Mouse (Mus musculus) intestine, embryonic 14.5 days (tissue): Measurements from ENCODE around the gene Kif11. TPM values are rescaled to one million over a fixed set of nuclear protein-coding genes. Genes with fewer than 3 reads are reported as not detected.

Experiments
- ATAC-seq: fragments of 200-750 bp; cut with Nextera tagmentation; replicated peaks from 2 replicates; pipeline ENCODE4 v1.8.0; 2017; ENCODE audit warnings: low read depth, moderate number of reproducible peaks, moderate TSS enrichment, moderate library complexity; ENCODE audit not compliant: low FRiP score, low TSS enrichment
- DNase-seq: peaks from one replicate; pipeline ENCODE4 v3.0.0-alpha.2; 2018; ENCODE audit warnings: low spot score
- H3K27ac ChIP-seq: fragments of 300-500 bp; sonication (generic); 2 replicates; pipeline ENCODE4 v1.5.1; 2014; ENCODE audit warnings: low read depth, mild to moderate bottlenecking, control low read depth
- H3K27me3 ChIP-seq: fragments of 300-500 bp; sonication (generic); replicated peaks from 2 replicates; pipeline ENCODE4 v1.6.1; 2014; ENCODE audit warnings: low read length, control low read depth; ENCODE audit not compliant: control insufficient read depth, insufficient read depth
- H3K36me3 ChIP-seq: fragments of 300-500 bp; sonication (generic); 2 replicates; pipeline ENCODE4 v1.6.1; 2014; ENCODE audit warnings: low read length, control low read depth; ENCODE audit not compliant: control insufficient read depth, insufficient read depth
- H3K4me1 ChIP-seq: fragments of 300-500 bp; sonication (generic); replicated peaks from 2 replicates; pipeline ENCODE4 v1.6.1; 2014; ENCODE audit warnings: low read length, control low read depth, mixed read lengths; ENCODE audit not compliant: control insufficient read depth, insufficient read depth
- H3K4me2 ChIP-seq: fragments of 300-500 bp; sonication (generic); 2 replicates; pipeline ENCODE4 v1.6.1; 2014; ENCODE audit warnings: low read length
- H3K4me3 ChIP-seq: fragments of 300-500 bp; sonication (generic); 2 replicates; pipeline ENCODE4 v1.5.1; 2014; ENCODE audit warnings: low read depth, low read length, control low read depth, mixed read lengths
- H3K9ac ChIP-seq: fragments of 300-500 bp; sonication (generic); 2 replicates; pipeline ENCODE4 v1.6.1; 2014; ENCODE audit warnings: mild to moderate bottlenecking, low read length
- H3K9me3 ChIP-seq: fragments of 300-500 bp; sonication (generic); 2 replicates; pipeline ENCODE4 v1.6.1; 2016; ENCODE audit warnings: low read length, control low read depth; ENCODE audit not compliant: control insufficient read depth
- WGBS: fragments of 180-500 bp; shearing (Covaris S2); extraction: QIAGEN DNeasy Blood & Tissue Kit; methylation state at CpG from one replicate; pipeline ENCODE4 v1.1.7; 2014; 5-methylcytosine and 5-hydroxymethylcytosine counted together
- polyA plus RNA-seq: library from polyadenylated mRNA; unstranded; fragments of >200 nt; fragmentation: Nextera tagmentation; extraction: Ambion mirVana; gene quantifications from 2 replicates; pipeline ENCODE4 v1.2.1, GENCODE M21; 2014

The Kif11 gene
- polyA plus RNA-seq, 1 experiment from 2014 or later, result 60.3 TPM

DNA sequence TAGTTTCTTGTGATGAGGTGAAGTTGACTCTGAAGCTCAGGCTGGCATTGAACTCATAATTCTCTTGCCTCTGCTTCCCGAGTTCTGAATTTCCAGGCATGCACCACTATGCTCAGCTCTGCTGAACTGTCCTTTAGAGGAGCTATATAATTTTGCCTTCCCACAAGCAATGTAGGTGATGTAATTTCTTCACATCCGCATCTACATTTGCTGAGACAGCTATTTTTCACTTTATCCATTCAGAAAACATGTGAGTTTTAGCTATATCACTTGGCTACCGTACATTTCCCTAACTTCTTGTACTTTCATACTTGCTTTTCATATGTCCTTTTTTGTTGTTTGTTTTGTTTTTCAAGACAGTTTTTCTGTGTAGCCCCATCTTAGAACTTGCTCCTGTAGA lies 20.1 kb downstream of the Kif11 start:
- no peaks in the 10 kb centered on the region for H3K9me3 ChIP-seq
- WGBS, result 92% methylated on average over 3 of the region's 3 CpGs
- DNase-seq, result no peak
- ATAC-seq, result no peak
- no peak overlapping the region for H3K9ac ChIP-seq
- no peaks in the 10 kb centered on the region for H3K4me1 ChIP-seq
- peaks cover 90% of the 10 kb centered on the region for H3K36me3 ChIP-seq
- no peaks in the 10 kb centered on the region for H3K27me3 ChIP-seq
- H3K27ac ChIP-seq, result no peak overlapping the region
- no peak overlapping the region for H3K4me3 ChIP-seq
- no peak overlapping the region for H3K4me2 ChIP-seq

DNA sequence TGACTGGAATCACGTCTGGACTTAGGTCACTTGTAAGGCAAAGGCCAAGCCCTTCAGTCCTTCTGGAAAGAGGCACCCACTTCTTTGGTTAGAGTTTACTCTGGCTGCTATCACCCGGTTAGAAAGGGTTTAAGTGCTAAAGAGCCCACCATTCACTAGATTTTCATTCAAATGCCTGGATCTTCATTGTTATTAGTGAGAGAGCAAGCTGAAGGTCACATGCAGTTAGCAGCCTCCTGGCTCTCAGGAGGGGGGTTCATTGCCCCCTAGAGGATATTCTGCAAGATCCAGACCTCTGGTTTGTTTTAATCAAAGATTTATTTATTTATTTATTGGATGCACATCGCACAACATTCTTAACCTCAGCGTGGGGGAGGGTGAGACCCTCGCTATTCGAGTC lies 24.7 kb downstream of the Kif11 start:
- H3K4me3 ChIP-seq, result no peak overlapping the region
- ATAC-seq (no peak), DNase-seq (no peak)
- H3K27ac ChIP-seq, result no peak overlapping the region
- H3K4me2 ChIP-seq, result no peak overlapping the region
- no peaks in the 10 kb centered on the region for H3K4me1 ChIP-seq
- WGBS, result 79% methylated on average over 6 of the region's 6 CpGs
- no peaks in the 10 kb centered on the region for H3K27me3 ChIP-seq
- peaks cover 89% of the 10 kb centered on the region for H3K36me3 ChIP-seq
- H3K9ac ChIP-seq, result no peak overlapping the region
- H3K9me3 ChIP-seq, result no peaks in the 10 kb centered on the region

DNA sequence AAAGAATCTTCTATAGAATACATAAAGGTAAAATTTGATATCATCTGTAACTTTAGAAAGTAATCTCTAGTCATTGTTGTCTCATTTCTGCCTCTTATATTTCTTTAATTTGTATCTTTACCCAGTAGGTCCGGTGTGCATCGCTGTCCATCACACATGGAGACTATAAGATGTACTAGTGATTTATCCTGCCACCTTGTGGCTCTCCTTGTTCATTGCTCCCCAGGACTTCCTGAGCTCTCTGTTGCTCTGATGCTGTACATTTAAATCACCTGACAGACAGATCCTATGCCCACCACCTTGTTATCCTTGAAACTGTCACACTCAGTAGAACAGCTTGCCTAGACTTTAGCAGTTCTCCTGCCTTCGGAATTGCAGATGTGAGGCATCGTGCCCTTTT lies 42.1 kb downstream of the Kif11 start:
- Histone ChIP-seq H3K9ac (no peak overlapping the region), H3K36me3 (peaks cover 80% of the 10 kb centered on the region), H3K4me1 (no peaks in the 10 kb centered on the region), H3K27ac (no peak overlapping the region), H3K4me2 (no peak overlapping the region), H3K27me3 (no peaks in the 10 kb centered on the region), H3K9me3 (no peaks in the 10 kb centered on the region), H3K4me3 (no peak overlapping the region)
- DNase-seq (no peak), ATAC-seq (no peak)
- 87% methylated on average over 4 of the region's 4 CpGs for WGBS

DNA sequence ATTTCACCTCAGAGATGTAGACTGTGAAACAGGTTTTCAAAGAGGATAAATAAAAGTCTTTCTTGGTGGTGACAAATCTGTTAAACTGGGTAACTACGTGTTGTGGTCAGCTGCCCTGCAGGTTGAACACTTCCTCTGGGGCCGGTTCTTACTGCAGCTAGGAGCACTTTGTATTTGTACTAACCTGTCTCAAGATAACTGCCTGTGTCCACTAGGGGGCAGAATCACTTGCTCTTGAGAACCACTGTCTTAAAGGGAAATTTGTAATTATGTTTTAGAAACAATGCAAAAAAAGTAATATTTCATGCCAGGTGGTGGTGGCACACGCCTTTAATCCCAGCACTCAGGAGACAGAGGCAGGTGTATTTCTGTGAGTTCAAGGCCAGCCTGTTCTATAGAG lies 43.4 kb downstream of the Kif11 start:
- H3K9ac ChIP-seq, result no peak overlapping the region
- WGBS, result 37% methylated on average over 3 of the region's 3 CpGs
- peaks cover 72% of the 10 kb centered on the region for H3K36me3 ChIP-seq
- no peaks in the 10 kb centered on the region for H3K4me1 ChIP-seq
- no peak overlapping the region for H3K4me2 ChIP-seq
- H3K4me3 ChIP-seq, result no peak overlapping the region
- no peak overlapping the region for H3K27ac ChIP-seq
- DNase-seq (peak; percentile 63), ATAC-seq (no peak)
- no peaks in the 10 kb centered on the region for H3K27me3 ChIP-seq
- no peaks in the 10 kb centered on the region for H3K9me3 ChIP-seq

DNA sequence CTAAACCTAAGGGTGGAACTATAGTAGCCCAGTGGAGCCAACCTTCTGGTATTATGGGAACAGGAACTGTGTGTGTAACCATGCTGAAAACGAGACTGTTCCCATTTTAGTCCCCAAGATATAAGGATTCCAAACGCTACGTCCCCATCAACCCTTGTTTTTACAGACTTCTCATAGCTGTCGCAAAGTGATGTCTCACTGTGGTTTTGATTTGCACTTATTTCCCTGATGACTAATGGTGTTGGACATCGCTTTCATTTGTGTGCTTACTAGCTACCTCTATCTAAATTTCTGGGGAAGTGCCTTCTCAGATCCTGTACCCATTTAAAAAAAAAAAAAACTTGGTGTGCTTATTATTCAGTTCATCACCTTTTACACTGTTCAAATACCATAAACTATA lies 52.4 kb downstream of the Kif11 start:
- 81% methylated on average over 5 of the region's 5 CpGs for WGBS
- no peaks in the 10 kb centered on the region for H3K4me1 ChIP-seq

DNA sequence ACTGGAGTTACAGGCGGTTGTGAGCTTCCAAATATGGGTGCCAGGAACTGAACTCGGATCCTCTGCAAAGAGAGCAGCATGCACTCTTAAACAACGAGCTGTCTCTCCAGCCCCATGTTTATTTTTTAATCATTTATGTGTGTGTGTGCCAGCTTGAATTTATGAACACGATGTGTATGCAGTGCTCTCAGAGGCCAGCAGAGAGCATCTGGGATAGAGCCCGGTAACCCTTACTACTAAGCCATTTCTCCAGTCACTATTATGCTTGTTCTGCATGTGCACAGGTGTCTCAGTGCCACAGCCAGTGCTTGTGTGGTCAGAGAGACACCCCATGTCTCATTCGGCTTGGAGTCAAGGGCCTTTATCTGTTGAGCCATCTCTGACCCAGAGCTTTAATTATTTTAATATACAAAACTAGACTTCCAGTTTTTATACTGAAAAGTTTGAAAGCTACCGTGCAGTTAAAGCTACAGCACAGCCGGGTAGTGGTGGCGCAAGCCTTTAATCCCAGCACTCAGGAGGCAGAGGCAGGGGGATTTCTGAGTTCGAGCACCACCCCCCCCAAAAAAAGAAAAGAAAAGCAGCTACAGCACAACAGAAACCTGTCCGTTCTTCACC lies 55.0 kb downstream of the Kif11 start:
- H3K36me3 ChIP-seq, result no peaks in the 10 kb centered on the region
- no peak overlapping the region for H3K4me2 ChIP-seq
- H3K27me3 ChIP-seq, result peaks cover 63% of the 10 kb centered on the region
- WGBS, result 92% methylated on average over 11 of the region's 11 CpGs
- no peak for ATAC-seq
- no peak overlapping the region for H3K4me3 ChIP-seq
- H3K9ac ChIP-seq, result no peak overlapping the region
- DNase-seq, result no peak
- H3K4me1 ChIP-seq, result 0 out of 2 replicates have a peak, but pooled peaks cover 4% of the 10 kb centered on the region
- no peaks in the 10 kb centered on the region for H3K9me3 ChIP-seq
- no peak overlapping the region for H3K27ac ChIP-seq

More for the DNA sequence above, 52.4 kb downstream of the Kif11 start:
- Histone ChIP-seq H3K9me3 (no peaks in the 10 kb centered on the region), H3K4me2 (no peak overlapping the region), H3K27ac (no peak overlapping the region), H3K36me3 (peaks cover under 1% of the 10 kb centered on the region; the same call in 1 of the 2 replicates), H3K9ac (no peak overlapping the region), H3K27me3 (peaks cover 37% of the 10 kb centered on the region), H3K4me3 (no peak overlapping the region)
- ATAC-seq (no peak), DNase-seq (no peak)

DNA sequence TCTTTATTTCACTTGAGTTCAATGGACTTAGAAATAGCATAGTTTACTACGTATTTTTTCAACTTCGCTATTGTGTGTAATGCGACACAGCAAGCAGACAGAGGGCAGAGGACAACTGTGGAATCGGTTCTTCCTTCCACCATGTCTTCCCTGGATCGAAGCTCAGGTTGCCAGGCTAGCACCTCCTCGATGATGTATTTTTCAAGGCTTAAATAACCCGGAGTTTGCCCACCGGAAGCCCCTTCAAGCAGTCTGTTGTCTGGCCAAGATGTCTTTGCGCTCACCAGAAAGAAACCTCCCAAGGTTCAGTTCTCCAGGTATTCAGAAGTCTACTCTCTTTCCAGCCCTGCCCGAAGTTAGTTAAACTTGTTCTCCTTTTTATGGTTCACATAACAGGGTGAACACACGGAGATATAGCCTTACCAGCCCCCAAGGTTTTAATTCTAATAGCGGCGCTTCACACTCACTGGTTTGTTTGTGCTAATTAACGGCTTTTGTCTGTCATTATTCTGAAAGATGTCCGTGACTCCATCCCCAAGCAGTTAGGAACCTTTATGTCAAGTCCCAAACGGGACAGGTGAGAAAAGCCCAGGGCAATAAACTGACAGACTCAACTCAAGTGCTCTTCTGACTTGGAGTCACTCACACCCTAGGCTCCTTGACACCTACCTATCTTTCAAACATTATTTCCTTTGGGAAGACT lies 56.8 kb downstream of the Kif11 start:
- Histone ChIP-seq H3K9ac (no peak overlapping the region), H3K4me2 (0 out of 2 replicates have a peak overlapping the region, but pooled peaks have one; percentile 68), H3K27ac (no peak overlapping the region), H3K4me1 (0 out of 2 replicates have a peak, but pooled peaks cover 4% of the 10 kb centered on the region), H3K36me3 (no peaks in the 10 kb centered on the region), H3K27me3 (peaks cover 81% of the 10 kb centered on the region), H3K9me3 (no peaks in the 10 kb centered on the region), H3K4me3 (no peak overlapping the region)
- peak; percentile 55 for DNase-seq
- no peak for ATAC-seq
- 18% methylated on average over 16 of the region's 16 CpGs for WGBS

DNA sequence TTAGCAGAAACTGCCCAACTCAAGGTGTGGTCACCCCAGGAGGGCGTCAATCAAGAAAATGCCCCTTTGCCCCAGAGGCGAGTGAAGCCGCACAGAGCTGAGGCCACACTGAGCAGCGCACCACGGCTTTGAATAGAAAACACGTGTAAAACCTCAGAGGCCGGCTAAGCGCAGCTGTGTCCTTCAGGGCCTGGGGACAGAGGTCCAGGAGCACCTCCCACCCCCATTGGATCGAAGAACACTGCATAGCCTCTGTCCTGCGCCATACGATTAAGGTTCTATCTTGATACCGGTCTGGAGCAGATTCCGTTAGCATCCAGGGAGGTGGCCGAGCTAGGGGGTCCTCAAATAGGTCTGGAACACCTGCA lies 57.7 kb downstream of the Kif11 start:
- no peaks in the 10 kb centered on the region for H3K36me3 ChIP-seq
- 0 out of 2 replicates have a peak, but pooled peaks cover 4% of the 10 kb centered on the region for H3K4me1 ChIP-seq
- H3K27ac ChIP-seq, result no peak overlapping the region
- peak overlapping the region; percentile 50 for H3K4me3 ChIP-seq
- no peak overlapping the region for H3K9ac ChIP-seq
- WGBS, result 2% methylated on average over 14 of the region's 14 CpGs
- no peaks in the 10 kb centered on the region for H3K9me3 ChIP-seq
- peak overlapping the region; percentile 68 for H3K4me2 ChIP-seq
- no peak for DNase-seq
- peaks cover 89% of the 10 kb centered on the region for H3K27me3 ChIP-seq
- ATAC-seq, result 0 out of 2 replicates have a peak, but pooled peaks have one; percentile 6
